Mouse (Mus musculus) intestine, embryonic 15.5 days (tissue): ENCODE measurements at regions not wholly inside any gene's neighbourhood (a gene's known extent, or its start where the extent isn't known, plus 50 kb on each side); places are given as distances from the start of the nearest gene placed in this dataset.

Experiments
- ATAC-seq: fragments of 200-750 bp; cut with Nextera tagmentation; 2 replicates; pipeline ENCODE4 v1.8.0; 2017; ENCODE audit warnings: moderate TSS enrichment, moderate library complexity
- H3K27ac ChIP-seq: fragments of 300-500 bp; sonication (generic); 2 replicates; pipeline ENCODE4 v1.5.1; 2015; ENCODE audit warnings: mild to moderate bottlenecking, inconsistent platforms
- H3K27me3 ChIP-seq: fragments of 300-500 bp; sonication (generic); replicated peaks from 2 replicates; pipeline ENCODE4 v1.6.1; 2015; ENCODE audit warnings: inconsistent platforms
- H3K36me3 ChIP-seq: fragments of 300-500 bp; sonication (generic); 2 replicates; pipeline ENCODE4 v1.6.1; 2015; ENCODE audit warnings: inconsistent platforms
- H3K4me1 ChIP-seq: fragments of 300-500 bp; sonication (generic); replicated peaks from 2 replicates; pipeline ENCODE4 v1.6.1; 2015; ENCODE audit warnings: inconsistent platforms
- H3K4me2 ChIP-seq: fragments of 300-500 bp; sonication (generic); replicated peaks from 2 replicates; pipeline ENCODE4 v1.6.1; 2015; ENCODE audit warnings: mild to moderate bottlenecking, inconsistent platforms
- H3K4me3 ChIP-seq: fragments of 300-500 bp; sonication (generic); replicated peaks from 2 replicates; pipeline ENCODE4 v1.5.1; 2015; ENCODE audit warnings: inconsistent platforms
- H3K9ac ChIP-seq: fragments of 300-500 bp; sonication (generic); 2 replicates; pipeline ENCODE4 v1.6.1; 2015; ENCODE audit warnings: inconsistent platforms
- H3K9me3 ChIP-seq: fragments of 300-500 bp; sonication (generic); 2 replicates; pipeline ENCODE4 v1.6.1; 2016; ENCODE audit warnings: inconsistent platforms
- WGBS: fragments of 180-500 bp; shearing (Covaris S2); methylation state at CpG from one replicate; pipeline ENCODE4 v1.1.7; 2015; 5-methylcytosine and 5-hydroxymethylcytosine counted together

- ATAC-seq = no peak
- WGBS = 44% methylated on average over 2 of the region's 2 CpGs
Measured at GRCm38 (mm10) chr9:23050751-23051150, 172.1 kb upstream of the Bmper start.

DNA sequence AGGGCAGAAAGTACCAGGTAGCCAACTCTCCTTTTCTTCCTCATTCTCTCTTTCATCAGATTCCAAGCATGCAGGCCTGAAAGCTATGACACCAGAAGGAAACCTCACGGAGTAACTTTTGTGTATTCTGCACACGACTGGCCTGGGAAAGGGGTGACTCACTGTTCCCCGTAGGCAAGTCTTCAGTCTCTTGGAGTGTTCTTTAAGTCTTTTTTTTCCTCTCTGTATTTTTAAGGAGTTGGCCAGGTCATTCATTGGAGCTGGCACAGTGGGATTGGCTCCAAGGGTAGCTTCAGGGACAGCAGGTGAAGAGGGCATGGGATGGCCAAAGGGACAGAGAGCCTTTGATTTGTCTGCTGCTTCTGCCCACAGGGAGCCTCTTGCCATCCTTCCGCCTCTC is 163.3 kb upstream of the Bmper start:
- no peaks in the 10 kb centered on the region for H3K9me3 ChIP-seq
- H3K27me3 ChIP-seq = no peaks in the 10 kb centered on the region
- H3K4me1 ChIP-seq = peaks cover 6% of the 10 kb centered on the region; the same call in 1 of the 2 replicates
- no peak overlapping the region for H3K4me3 ChIP-seq
- ATAC-seq = no peak
- H3K9ac ChIP-seq = no peak overlapping the region
- H3K4me2 ChIP-seq = no peak overlapping the region
- 73% methylated on average over 4 of the region's 4 CpGs for WGBS
- no peaks in the 10 kb centered on the region for H3K36me3 ChIP-seq
- H3K27ac ChIP-seq = no peak overlapping the region

More at GRCm38 (mm10) chr9:23050751-23051150, 172.1 kb upstream of the Bmper start:
- no peaks in the 10 kb centered on the region for H3K36me3 ChIP-seq
- 0 out of 2 replicates have a peak, but pooled peaks cover 3% of the 10 kb centered on the region for H3K4me1 ChIP-seq
- no peaks in the 10 kb centered on the region for H3K27me3 ChIP-seq
- no peak overlapping the region for H3K4me2 ChIP-seq
- H3K9ac ChIP-seq = no peak overlapping the region
- H3K27ac ChIP-seq = no peak overlapping the region
- H3K4me3 ChIP-seq = no peak overlapping the region
- no peaks in the 10 kb centered on the region for H3K9me3 ChIP-seq

GRCm38 (mm10) chr9:23060526-23060925 is 162.3 kb upstream of the Bmper start:
- no peaks in the 10 kb centered on the region for H3K27me3 ChIP-seq
- peaks cover 6% of the 10 kb centered on the region; the same call in 1 of the 2 replicates for H3K4me1 ChIP-seq
- H3K36me3 ChIP-seq = no peaks in the 10 kb centered on the region
- H3K4me2 ChIP-seq = no peak overlapping the region
- no peaks in the 10 kb centered on the region for H3K9me3 ChIP-seq
- H3K9ac ChIP-seq = no peak overlapping the region
- H3K27ac ChIP-seq = peak overlapping the region; percentile 33; the same call in 1 of the 2 replicates
- ATAC-seq = no peak
- no peak overlapping the region for H3K4me3 ChIP-seq

DNA sequence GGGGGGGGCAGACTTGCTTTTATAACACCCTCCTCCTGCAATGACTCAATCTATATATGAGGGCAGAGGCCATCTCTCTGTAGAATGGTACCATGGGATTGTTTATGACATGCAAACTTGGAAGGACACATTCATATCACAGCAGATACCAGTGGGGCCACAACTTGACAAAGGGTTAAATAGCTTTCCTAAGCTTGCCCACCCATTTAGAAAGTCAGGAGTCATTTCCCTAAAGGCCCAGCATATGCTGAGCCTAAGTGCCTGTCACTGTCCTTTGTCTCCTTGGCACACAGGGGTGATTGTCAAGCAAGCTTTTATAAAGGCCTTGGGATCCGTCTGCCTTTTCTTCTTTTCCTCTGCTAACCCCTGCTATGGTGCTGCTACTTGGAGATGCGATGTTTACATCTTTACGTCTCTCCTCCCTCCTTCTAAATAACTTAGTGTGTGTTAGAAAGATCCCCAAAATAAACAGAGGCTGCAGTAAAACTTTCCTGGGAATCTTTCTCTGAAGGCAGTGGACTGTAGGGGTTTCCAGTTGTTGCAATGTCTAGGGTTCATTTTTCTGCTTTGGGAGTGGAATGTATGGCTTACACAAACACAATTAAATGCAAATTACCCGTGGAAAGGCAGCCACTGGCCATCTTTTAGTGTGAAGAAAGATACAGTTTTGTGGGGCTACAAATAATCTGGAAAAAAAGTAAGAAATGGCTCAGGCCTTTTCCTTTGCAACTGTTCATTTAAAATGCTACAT is 161.5 kb upstream of the Bmper start:
- WGBS = 33% methylated on average over 4 of the region's 4 CpGs
- ATAC-seq = no peak
- H3K9me3 ChIP-seq = no peaks in the 10 kb centered on the region
- H3K36me3 ChIP-seq = no peaks in the 10 kb centered on the region
- H3K4me3 ChIP-seq = no peak overlapping the region
- H3K9ac ChIP-seq = no peak overlapping the region
- no peaks in the 10 kb centered on the region for H3K27me3 ChIP-seq
- H3K4me2 ChIP-seq = no peak overlapping the region
- peaks cover 6% of the 10 kb centered on the region; the same call in 1 of the 2 replicates for H3K4me1 ChIP-seq
- peak overlapping the region; percentile 33 for H3K27ac ChIP-seq

DNA sequence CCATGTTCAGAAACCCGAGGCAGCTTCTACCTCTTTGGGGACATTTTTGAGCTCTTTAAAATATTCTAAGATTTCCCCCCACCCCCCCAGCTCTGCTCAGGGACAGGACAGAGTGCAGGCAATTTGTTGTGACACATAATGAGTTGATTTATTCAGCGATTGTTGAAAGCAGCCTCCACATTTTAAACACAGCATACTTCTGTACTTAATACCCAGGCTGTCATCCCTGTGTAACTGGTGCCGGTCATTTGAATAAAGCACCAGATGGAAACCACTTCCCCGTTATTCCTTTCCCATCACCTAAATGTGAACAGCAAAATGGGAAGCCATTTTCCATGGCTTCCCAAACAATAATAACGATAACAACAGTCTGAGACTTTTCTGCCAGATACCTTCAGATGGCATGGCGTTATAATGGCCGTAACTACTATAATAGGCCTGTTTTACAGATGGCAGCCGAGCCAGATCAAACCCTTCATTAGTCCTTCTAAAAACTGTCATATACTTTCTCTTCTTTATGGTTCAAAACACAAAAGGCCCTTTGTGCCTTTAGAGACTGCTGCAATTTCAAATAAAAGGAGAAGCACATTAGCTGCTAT is 160.7 kb upstream of the Bmper start:
- Histone ChIP-seq H3K9ac (no peak overlapping the region), H3K4me3 (no peak overlapping the region), H3K27me3 (no peaks in the 10 kb centered on the region), H3K4me2 (no peak overlapping the region), H3K36me3 (no peaks in the 10 kb centered on the region), H3K4me1 (peaks cover 6% of the 10 kb centered on the region; the same call in 1 of the 2 replicates), H3K27ac (no peak overlapping the region), H3K9me3 (no peaks in the 10 kb centered on the region)
- WGBS = 47% methylated on average over 8 of the region's 8 CpGs
- ATAC-seq = no peak

GRCm38 (mm10) chr9:23062656-23063444 is 160.0 kb upstream of the Bmper start:
- ATAC-seq = 0 out of 2 replicates have a peak, but pooled peaks have one; percentile 17
- H3K27ac ChIP-seq = peak overlapping the region; percentile 59

DNA sequence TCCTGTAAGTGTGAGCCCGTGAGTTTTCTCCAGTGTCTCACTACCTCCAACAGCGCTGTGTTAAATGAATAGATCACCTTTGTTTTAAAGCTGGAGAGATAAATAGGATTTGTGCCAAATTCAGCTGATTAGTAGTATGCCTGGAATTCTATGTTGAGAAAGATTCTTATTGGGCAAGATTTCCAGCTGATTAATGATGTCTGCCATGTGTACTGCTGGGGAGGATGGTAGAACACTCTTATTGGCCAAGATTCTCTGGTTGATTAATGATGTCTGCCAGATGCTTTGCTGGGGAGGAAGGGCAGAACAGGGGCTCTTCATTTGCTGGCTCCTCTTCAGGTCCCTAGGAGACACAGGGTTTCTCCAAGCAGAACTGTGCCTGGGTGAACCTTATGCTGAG is 158.9 kb upstream of the Bmper start:
- 60% methylated on average over 2 of the region's 2 CpGs for WGBS
- Histone ChIP-seq H3K4me1 (peaks cover 9% of the 10 kb centered on the region), H3K27ac (peak overlapping the region; percentile 64), H3K36me3 (no peaks in the 10 kb centered on the region), H3K4me3 (no peak overlapping the region), H3K4me2 (no peak overlapping the region), H3K27me3 (no peaks in the 10 kb centered on the region), H3K9me3 (no peaks in the 10 kb centered on the region), H3K9ac (no peak overlapping the region)
- ATAC-seq = peak; percentile 61

More at GRCm38 (mm10) chr9:23062656-23063444, 160.0 kb upstream of the Bmper start:
- Histone ChIP-seq H3K4me2 (no peak overlapping the region), H3K9me3 (no peaks in the 10 kb centered on the region), H3K27me3 (no peaks in the 10 kb centered on the region), H3K4me1 (peaks cover 9% of the 10 kb centered on the region; the same call in 1 of the 2 replicates), H3K4me3 (no peak overlapping the region), H3K36me3 (no peaks in the 10 kb centered on the region), H3K9ac (no peak overlapping the region)
- WGBS = 40% methylated on average over 7 of the region's 7 CpGs

DNA sequence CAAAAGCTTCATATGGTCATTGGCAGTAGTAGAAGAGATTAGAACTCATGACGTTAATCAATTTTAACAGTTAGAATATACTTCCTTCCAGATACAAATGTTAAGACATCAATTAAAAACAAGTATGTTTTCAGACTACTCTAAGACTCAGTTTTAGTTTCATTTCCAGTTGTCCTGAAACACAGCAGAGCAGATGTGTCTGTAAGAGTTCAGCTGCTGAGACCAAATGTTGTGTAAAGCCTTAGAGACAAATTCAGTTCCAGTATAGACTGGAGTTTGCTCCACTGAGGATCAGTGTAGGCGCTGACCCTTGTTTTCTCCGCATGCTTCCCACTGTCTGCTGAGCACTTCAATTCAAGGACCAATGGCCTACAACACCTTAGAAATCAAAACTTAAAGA is 158.1 kb upstream of the Bmper start:
- H3K36me3 ChIP-seq = no peaks in the 10 kb centered on the region
- no peak overlapping the region for H3K9ac ChIP-seq
- no peak overlapping the region for H3K4me3 ChIP-seq
- no peak for ATAC-seq
- no peaks in the 10 kb centered on the region for H3K9me3 ChIP-seq
- H3K27ac ChIP-seq = 0 out of 2 replicates have a peak overlapping the region, but pooled peaks have one; percentile 64
- WGBS = 93% methylated on average over 3 of the region's 3 CpGs
- H3K4me2 ChIP-seq = no peak overlapping the region
- peaks cover 9% of the 10 kb centered on the region for H3K4me1 ChIP-seq
- H3K27me3 ChIP-seq = no peaks in the 10 kb centered on the region

DNA sequence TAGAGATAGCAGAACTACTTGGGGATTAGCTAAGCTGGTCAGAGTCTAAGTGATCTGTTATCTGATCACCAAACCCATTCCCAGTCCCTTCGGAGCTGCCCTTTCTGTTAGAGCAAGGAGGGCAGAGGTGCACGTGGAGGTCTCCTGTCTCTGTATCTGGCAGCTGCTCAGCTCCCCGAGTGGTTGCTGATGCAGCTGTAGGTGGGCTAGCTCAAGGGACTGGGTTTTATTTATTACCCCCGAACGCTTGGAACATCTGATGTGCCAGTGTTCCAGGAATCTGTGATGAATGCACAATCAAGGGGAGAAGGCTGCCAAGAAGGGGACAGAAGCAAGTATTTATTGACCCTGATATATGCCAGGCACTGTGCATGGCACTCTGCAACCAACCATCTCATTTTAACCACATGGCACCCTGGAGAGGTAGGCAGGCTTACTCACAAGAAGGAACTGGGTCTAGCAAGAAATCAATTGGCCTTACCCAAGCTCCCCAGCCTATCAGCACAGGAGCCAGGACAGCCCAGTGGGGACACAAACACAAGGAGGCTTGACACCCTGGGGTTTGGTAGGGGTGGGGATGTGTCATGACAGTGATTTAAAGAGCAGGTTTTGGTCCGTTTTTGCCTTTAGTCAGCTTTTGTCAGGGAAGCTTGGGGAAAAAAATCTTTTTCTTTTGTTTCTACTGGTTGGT is 154.6 kb upstream of the Bmper start:
- H3K4me1 ChIP-seq = peaks cover 5% of the 10 kb centered on the region; the same call in 1 of the 2 replicates
- 54% methylated on average over 6 of the region's 6 CpGs for WGBS
- H3K9ac ChIP-seq = no peak overlapping the region
- no peak overlapping the region for H3K4me2 ChIP-seq
- H3K27me3 ChIP-seq = no peaks in the 10 kb centered on the region
- H3K27ac ChIP-seq = no peak overlapping the region
- H3K36me3 ChIP-seq = no peaks in the 10 kb centered on the region
- no peak overlapping the region for H3K4me3 ChIP-seq
- no peaks in the 10 kb centered on the region for H3K9me3 ChIP-seq
- ATAC-seq = no peak

DNA sequence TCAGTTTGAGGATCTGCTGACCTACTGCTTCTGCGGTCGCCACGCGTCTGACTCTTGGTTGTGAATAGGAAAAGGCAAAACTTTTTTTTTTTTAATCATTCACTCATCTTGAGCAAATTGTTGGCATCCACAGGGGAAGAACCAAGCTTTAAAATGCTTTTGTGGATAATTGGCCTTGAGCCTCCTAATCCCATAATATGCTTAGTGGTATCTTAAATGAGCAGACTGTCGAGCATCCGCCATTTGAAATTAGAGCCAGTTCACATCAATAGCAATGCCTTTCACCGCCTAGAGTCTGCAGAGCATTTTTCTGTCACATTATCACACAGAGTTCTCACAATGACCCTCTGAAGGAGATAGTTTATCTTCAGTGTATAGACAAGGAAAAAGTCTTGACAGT is 153.7 kb upstream of the Bmper start:
- Histone ChIP-seq H3K36me3 (no peaks in the 10 kb centered on the region), H3K4me3 (no peak overlapping the region), H3K27ac (no peak overlapping the region), H3K27me3 (no peaks in the 10 kb centered on the region), H3K4me2 (no peak overlapping the region), H3K4me1 (peaks cover 5% of the 10 kb centered on the region; the same call in 1 of the 2 replicates), H3K9ac (no peak overlapping the region), H3K9me3 (no peaks in the 10 kb centered on the region)
- no peak for ATAC-seq
- WGBS = 88% methylated on average over 7 of the region's 7 CpGs

DNA sequence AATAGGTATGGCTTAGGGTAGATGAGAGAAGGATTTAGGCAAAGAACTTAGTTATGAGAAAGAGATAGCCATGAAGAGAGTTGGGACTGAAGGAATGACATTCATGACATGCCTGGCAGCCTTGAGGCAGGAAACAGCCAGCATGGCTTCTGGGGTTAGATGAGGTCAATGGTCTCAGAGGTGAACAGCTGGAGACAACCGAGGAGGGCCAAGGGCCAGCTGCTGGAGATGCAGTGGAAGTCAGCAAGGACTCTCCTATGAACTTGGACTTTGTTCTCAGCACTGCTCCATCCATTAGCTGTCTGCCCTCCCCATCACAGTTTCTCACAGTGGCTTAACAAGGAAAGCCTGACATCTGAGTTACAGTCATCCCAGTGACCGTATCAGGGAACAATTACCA is 151.9 kb upstream of the Bmper start:
- Histone ChIP-seq H3K4me3 (no peak overlapping the region), H3K4me2 (no peak overlapping the region), H3K27me3 (no peaks in the 10 kb centered on the region), H3K36me3 (no peaks in the 10 kb centered on the region), H3K9ac (no peak overlapping the region), H3K27ac (no peak overlapping the region), H3K4me1 (peaks cover 3% of the 10 kb centered on the region; the same call in 1 of the 2 replicates), H3K9me3 (no peaks in the 10 kb centered on the region)
- ATAC-seq = no peak
- 51% methylated on average over 2 of the region's 2 CpGs for WGBS

- Histone ChIP-seq H3K4me3 (no peak overlapping the region), H3K4me2 (no peak overlapping the region), H3K36me3 (no peaks in the 10 kb centered on the region), H3K27me3 (no peaks in the 10 kb centered on the region), H3K27ac (no peak overlapping the region), H3K9ac (no peak overlapping the region), H3K4me1 (peaks cover 1% of the 10 kb centered on the region; the same call in 1 of the 2 replicates), H3K9me3 (no peaks in the 10 kb centered on the region)
- 81% methylated on average over 8 of the region's 8 CpGs for whole genome bisulfite sequencing
- ATAC-seq = no peak
Measured at GRCm38 (mm10) chr9:23072741-23073140, 150.1 kb upstream of the Bmper start.
